Mouse (Mus musculus): ENCODE measurements at regions not wholly inside any gene's neighbourhood (a gene's known extent, or its start where the extent isn't known, plus 50 kb on each side); places are given as distances from the start of the nearest gene placed in this dataset.
"Not testable (repeated sequence)": the region's sequence is repeated elsewhere in the genome, so short reads cannot be mapped to it uniquely, and the experiment has no call there.

DNA sequence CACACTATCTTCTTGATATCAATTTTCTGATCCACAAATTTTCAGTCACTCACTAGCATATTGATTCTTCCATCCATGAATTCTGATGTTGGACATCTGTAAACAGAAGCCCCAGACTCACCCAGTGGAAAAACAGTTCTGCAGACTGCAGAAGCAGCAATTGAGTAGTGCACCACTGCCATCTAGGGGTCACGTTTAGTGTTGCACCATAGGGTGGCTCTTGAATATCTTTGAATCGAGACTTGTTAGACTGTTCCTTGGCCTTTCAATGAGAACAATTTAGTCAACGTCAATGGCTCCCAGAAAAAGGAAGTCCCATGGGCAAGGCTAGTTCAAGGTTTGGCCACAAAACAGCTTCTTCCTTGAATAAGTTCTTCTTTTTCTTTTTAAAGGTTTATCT is 828.1 kb downstream of the Gm10330 start:
- DNase-seq (ENCODE audit: low spot score in 2 of 2): peak in 1 of 2 experiments; percentile 26

DNA sequence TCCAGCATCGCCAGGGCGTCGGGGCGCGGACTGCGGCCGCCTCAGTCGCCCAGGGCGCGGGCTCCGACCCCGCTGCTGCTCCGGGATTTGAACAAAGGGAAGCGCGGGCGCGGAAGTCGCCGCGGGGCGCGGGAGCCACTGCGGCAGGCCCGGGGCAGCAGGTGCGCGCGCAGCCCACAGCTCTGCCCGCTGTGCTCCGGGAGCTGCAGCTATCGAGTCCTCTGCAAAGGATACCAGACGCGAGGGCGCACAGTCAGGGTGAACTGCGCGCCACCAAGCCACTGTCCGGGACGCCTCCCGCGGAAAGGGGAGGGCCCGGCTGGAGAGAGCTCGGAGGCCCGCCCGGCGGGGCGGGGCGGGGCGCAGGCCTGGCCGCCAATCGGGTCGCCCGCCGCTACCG is 873.9 kb downstream of the Gm10330 start:
- DNase-seq (ENCODE audit: low spot score in 2 of 2): not testable (repeated sequence)

All from layer of hippocampus, adult 8-10 months (tissue).